Mouse (Mus musculus): ENCODE data around the gene Creg1.

The Creg1 gene

DNA sequence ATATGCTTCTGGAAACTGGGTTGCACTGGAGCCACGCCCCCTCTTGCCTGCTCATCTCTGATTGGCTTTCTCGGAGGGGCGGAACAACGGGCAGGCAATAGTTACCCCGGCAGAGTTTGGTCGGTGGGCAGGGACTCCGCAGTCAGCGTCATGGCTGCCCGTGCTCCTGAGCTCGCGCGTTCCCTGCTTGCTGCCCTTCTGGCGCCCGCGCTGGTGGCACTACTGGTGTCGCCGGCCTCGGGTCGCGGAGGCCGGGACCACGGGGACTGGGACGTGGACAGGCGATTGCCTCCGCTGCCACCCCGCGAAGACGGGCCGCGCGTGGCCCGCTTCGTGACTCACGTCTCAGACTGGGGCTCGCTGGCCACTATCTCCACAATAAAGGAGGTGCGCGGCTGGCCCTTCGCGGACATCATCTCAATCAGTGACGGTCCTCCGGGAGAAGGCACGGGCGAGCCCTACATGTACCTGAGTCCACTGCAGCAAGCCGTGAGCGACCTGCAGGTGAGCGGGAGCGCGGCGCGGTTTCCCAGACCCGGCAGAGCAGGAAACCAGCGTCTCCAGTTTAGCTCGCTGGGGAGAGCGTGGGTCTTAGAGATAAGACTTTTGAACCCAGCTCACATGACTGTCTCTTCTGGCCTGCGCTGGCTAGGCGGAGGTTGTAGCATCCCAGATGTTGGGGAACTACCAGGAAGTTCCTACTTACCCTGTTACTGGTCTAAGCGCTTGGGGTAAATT lies at the start of gene Creg1:
TSS of gene Creg1 (plus strand) at position 112 of the 738 bp plus-strand sequence.
- peak; percentile 90 for DNase-seq (ENCODE audit: low spot score)

DNA sequence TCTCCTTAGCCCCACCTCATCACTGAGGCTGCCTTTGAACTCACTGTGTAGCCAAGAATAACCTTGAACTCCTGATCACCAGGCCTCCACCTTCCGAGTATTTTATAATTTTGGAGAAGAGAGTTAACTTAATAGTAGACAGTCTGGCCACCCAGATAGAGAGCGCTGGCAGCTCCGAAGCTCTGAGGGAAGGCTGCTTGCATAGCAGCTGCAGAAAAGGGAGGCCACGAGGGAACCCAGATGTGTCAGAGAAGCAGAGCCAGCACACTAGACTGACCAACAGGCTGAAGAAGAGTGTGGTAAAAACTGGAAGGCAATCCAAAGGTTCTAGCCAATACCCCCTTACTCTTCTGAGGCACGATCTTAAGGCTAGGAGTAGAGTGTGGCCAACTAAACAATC lies 49.7 kb upstream of the Creg1 start:
- DNase-seq (ENCODE audit: low spot score), result no peak

- DNase-seq (ENCODE audit: low spot score), result no peak
Measured at GRCm38 (mm10) chr1:165716426-165716825, 47.1 kb upstream of the Creg1 start.

DNA sequence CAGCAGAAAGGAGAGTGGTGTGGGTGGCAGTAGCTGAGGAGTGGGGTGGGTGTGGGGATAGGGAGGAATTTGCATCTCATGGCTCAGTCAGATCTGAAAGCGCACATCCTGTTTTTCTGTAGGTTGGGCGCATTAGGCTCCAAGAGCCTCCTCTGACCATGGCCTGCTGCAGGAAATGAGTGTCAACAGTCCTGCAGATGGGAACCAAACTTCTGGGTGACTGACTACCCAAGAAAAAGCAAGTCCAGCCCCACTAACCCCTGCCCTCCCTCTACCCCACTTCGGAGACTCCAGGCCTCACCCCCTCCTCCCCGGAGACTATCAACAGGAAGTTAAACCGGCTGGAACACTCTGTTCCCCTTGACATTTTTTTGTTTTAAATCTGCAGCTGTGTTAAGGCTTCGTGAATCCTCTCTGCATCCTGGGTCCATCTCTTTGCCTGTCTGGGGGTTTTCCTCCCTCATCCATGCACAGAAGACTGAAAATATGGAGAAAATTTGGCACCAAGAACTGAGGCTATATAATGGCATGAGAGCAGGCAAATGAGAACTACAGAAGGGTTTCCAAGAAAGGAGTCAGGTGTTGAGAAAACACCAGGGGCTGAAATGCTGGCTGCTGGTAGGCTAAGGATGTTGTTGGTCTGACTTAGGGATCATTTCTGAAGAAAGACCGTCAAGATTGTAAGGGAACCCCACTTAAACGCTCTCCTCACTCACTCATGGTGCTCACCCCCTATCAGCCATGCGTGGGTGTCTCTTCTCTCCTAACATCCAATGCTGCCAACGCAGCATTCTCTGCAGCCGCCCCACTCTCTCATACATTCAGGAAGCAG lies 45.6 kb upstream of the Creg1 start:
- DNase-seq (ENCODE audit: low spot score), result peak; percentile 22

GRCm38 (mm10) chr1:165718543-165719105 lies 44.9 kb upstream of the Creg1 start:
- no peak for DNase-seq (ENCODE audit: low spot score)

GRCm38 (mm10) chr1:165722531-165723123 lies 40.9 kb upstream of the Creg1 start:
- DNase-seq (ENCODE audit: low spot score), result no peak

- no peak for DNase-seq (ENCODE audit: low spot score)
Measured at GRCm38 (mm10) chr1:165724219-165725033, 39.1 kb upstream of the Creg1 start.

- no peak for DNase-seq (ENCODE audit: low spot score)
Measured at GRCm38 (mm10) chr1:165725039-165725644, 38.4 kb upstream of the Creg1 start.

DNA sequence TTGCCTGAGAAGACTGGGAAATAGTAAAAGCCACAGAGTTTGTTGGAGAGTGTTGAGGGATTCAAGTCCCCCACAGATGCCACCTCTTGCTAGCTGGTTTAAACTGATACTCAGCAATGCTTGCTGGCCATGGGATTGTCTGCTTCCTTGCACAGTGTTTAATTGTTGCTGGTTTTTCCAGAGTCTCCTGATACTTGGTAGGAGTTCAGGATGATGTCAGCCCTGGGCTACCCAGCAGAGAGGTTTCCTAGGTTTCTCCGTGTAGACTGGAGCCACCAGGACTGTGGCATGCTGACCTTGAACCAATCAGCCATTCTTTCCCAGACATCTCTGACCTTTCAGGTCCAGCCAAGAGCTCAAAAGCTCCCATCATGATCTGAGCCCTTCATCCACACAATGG lies 36.6 kb upstream of the Creg1 start:
- DNase-seq (ENCODE audit: low spot score), result no peak

DNA sequence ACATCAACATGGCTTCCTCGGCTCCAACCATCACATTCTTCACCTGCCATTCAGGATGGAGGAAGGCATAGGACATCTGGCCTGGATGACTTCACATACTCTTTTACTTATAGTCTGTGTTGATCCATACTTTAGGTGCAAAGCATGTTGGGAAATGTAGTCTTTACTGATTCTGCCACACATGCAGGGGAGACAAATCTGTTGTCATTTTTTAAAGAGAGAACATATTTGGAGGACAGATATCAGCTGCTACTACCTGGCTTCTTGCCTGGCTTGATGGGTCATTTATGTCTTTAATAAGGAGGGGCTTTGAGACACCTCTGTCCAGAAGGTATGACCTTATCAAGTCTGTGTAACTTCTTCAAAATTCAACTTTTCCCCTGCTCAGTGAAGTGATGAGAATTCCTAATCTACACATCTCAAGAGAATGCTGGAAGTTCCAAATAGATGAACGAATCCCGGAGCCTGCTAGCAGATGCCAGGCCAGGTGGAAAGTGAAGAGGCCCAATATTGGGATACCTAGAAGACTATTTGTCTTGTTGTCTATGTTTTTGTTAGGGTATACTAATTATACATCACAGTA lies 35.4 kb upstream of the Creg1 start:
- no peak for DNase-seq (ENCODE audit: low spot score)

DNA sequence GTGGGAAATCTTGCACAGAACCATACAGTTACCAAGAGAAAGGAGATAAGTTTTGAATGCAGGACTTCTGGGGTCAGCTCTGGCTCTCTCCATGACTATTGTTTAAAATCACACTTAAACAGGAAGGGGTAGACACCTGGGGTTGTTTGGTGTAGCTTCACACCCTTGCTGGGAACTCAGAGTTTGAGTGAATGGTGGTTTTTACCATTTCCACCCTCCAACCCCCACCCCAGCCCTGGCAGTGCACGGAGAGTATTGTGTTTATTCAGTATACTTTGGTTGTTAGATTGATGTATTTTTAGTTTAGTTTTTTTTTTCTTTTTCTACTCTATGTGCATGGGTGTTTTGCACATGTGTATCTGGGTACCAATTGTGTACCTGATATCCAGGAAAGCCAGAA lies 33.4 kb upstream of the Creg1 start:
- no peak for DNase-seq (ENCODE audit: low spot score)

DNA sequence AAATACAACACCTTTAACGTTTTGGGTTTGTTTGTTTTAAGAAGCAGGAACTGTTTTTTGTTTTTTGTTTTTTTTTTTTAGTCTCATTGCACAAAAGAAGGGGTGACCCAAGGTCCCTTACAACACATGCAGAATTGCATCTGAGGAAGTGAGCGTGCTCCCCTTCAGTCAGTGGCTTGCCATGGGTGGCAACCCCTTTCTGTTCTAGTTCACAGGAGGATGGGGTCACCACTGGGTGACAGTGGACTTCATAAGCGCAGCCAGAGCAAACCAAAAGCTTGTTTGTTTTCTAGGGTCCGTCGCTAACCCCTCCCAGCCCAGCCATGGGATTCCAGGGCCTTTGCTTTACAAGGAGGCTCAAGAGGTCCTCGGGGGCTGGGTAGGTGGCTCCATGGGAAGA lies 32.0 kb upstream of the Creg1 start:
- no peak for DNase-seq (ENCODE audit: low spot score)

DNA sequence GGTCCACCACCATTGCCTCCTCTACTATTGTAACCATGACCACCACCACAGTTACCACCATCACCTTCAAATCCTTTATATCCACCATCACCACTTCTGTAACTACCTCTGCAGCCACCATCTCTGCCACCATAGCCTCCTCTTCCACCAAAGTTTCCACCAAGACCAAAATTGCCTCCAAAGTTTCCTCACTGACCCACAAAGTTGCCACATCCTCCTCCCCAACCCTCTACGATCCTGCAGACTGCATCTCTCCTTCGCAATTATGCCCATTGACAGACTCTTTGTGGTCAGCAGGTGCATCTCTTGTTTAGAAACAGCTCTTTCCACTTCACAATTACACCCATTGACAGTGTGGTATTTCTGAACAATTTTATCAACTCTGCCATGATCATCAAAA lies 28.7 kb upstream of the Creg1 start:
- no peak for DNase-seq (ENCODE audit: low spot score)

GRCm38 (mm10) chr1:165735826-165736818 lies 27.4 kb upstream of the Creg1 start:
- peak; percentile 74 for DNase-seq (ENCODE audit: low spot score)

GRCm38 (mm10) chr1:165737451-165737850 lies 26.1 kb upstream of the Creg1 start:
- no peak for DNase-seq (ENCODE audit: low spot score)

GRCm38 (mm10) chr1:165737867-165738266 lies 25.7 kb upstream of the Creg1 start:
- DNase-seq (ENCODE audit: low spot score), result no peak

DNA sequence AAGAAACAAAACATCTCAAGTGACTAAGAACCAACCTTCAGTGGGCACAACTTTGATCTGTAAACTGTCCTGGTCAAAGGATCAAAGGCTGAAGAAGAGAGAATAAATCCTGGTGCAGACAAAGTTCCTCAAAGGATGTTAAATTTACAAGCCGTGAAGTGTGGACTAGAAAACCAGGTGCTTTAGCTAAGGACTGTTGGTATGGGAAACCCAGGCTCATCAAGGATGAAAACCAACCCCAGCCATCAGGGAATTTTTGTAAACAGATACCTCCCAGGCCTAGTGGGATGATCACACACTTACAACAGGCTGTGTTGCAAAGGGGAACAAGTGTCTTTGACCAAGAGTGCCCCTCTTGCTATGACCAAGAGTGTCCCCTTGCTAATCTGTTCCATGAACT lies 24.6 kb upstream of the Creg1 start:
- DNase-seq (ENCODE audit: low spot score), result no peak

GRCm38 (mm10) chr1:165741989-165742388 lies 21.6 kb upstream of the Creg1 start:
- DNase-seq (ENCODE audit: low spot score), result no peak

- DNase-seq (ENCODE audit: low spot score), result no peak
Measured at GRCm38 (mm10) chr1:165748053-165748452, 15.5 kb upstream of the Creg1 start.

DNA sequence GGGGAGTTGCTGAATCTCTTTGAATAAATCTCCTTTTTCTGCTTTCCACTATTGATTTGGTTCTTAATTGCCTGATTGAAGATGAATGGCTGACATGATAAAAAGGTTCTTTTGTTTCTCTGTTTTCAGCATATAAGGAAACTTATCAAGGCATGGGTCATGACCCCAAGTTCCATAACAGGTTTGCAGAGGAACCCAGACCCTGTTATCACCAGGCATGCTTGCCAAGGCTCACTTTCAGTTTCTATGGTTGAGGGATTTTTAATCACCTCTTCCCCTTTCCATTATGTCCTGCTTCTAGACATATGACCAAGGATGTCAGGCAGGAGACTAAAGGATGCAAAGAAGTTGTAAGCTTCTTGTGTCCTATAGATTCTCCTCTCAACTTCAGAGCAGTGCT lies 12.4 kb upstream of the Creg1 start:
- no peak for DNase-seq (ENCODE audit: low spot score)

All from ovary, postnatal 36 days (tissue).